Mouse (Mus musculus): ENCODE measurements around the gene Fgfr1op2.
A peak's percentile ranks its signal among the peaks of the same experiment; 100 is the strongest.
"Not testable (repeated sequence)": the region's sequence is repeated elsewhere in the genome, so short reads cannot be mapped to it uniquely, and the experiment has no call there.

Gene Fgfr1op2

GRCm38 (mm10) chr6:146576903-146577302 lies at the start of gene Fgfr1op2:
Gene Fgfr1op2, plus strand, starts transcription at chr6:146577203.
- no peak for DNase-seq

- no peak for DNase-seq
Measured at GRCm38 (mm10) chr6:146527537-146527936, 49.5 kb upstream of the Fgfr1op2 start.

GRCm38 (mm10) chr6:146530363-146530762 lies 46.6 kb upstream of the Fgfr1op2 start:
- DNase-seq = no peak

GRCm38 (mm10) chr6:146530769-146531168 lies 46.2 kb upstream of the Fgfr1op2 start:
- DNase-seq = peak; percentile 36 to 70

- DNase-seq = no peak
Measured at GRCm38 (mm10) chr6:146533146-146533545, 43.9 kb upstream of the Fgfr1op2 start.

- DNase-seq = no peak
Measured at GRCm38 (mm10) chr6:146535501-146535900, 41.5 kb upstream of the Fgfr1op2 start.

- DNase-seq = no peak
Measured at GRCm38 (mm10) chr6:146537111-146537510, 39.9 kb upstream of the Fgfr1op2 start.

- DNase-seq = no peak
Measured at GRCm38 (mm10) chr6:146538071-146538470, 38.9 kb upstream of the Fgfr1op2 start.

GRCm38 (mm10) chr6:146538661-146539060 lies 38.3 kb upstream of the Fgfr1op2 start:
- DNase-seq = no peak

- DNase-seq = no peak
Measured at GRCm38 (mm10) chr6:146540386-146540785, 36.6 kb upstream of the Fgfr1op2 start.

GRCm38 (mm10) chr6:146544622-146545021 lies 32.4 kb upstream of the Fgfr1op2 start:
- DNase-seq = no peak

- DNase-seq = no peak
Measured at GRCm38 (mm10) chr6:146545289-146545865, 31.6 kb upstream of the Fgfr1op2 start.

- DNase-seq = no peak
Measured at GRCm38 (mm10) chr6:146550421-146550820, 26.6 kb upstream of the Fgfr1op2 start.

- no peak for DNase-seq
Measured at GRCm38 (mm10) chr6:146551326-146551725, 25.7 kb upstream of the Fgfr1op2 start.

GRCm38 (mm10) chr6:146562461-146562860 lies 14.5 kb upstream of the Fgfr1op2 start:
- not testable (repeated sequence) for DNase-seq

- DNase-seq = no peak
Measured at GRCm38 (mm10) chr6:146572073-146572472, 4.9 kb upstream of the Fgfr1op2 start.

GRCm38 (mm10) chr6:146577310-146578109 lies 507 bp downstream of the Fgfr1op2 start, which contains the start of gene Ints13:
Gene Ints13, minus strand, starts transcription at chr6:146577835.
- peak; percentile 99 for DNase-seq

- DNase-seq = peak; percentile 78 to 92
Measured at GRCm38 (mm10) chr6:146578111-146578531, 1.1 kb downstream of the Fgfr1op2 start.

GRCm38 (mm10) chr6:146578586-146578985 lies 1.6 kb downstream of the Fgfr1op2 start:
- peak; percentile 7 to 37 for DNase-seq

- no peak for DNase-seq
Measured at GRCm38 (mm10) chr6:146580381-146580926, 3.5 kb downstream of the Fgfr1op2 start.

GRCm38 (mm10) chr6:146583366-146584046 lies 6.5 kb downstream of the Fgfr1op2 start:
- no peak for DNase-seq

- no peak for DNase-seq
Measured at GRCm38 (mm10) chr6:146585134-146585533, 8.1 kb downstream of the Fgfr1op2 start.

GRCm38 (mm10) chr6:146602601-146603000 lies 25.6 kb downstream of the Fgfr1op2 start:
- no peak for DNase-seq

Data from kidney, postnatal 25 days (tissue).